Mouse (Mus musculus) heart, embryonic 12.5 days (tissue): ENCODE measurements around the gene Gls2. TPM values are rescaled to one million over a fixed set of nuclear protein-coding genes. Genes with fewer than 3 reads are reported as not detected.
"Not testable (repeated sequence)": the region's sequence is repeated elsewhere in the genome, so short reads cannot be mapped to it uniquely, and the experiment has no call there.

Experiments
- ATAC-seq: fragments of 200-750 bp; cut with Nextera tagmentation; 2 replicates; pipeline ENCODE4 v1.8.0; 2017; ENCODE audit warnings: moderate TSS enrichment, moderate library complexity; ENCODE audit not compliant: insufficient number of reproducible peaks, low FRiP score
- H3K27ac ChIP-seq: fragments of 300-500 bp; sonication (generic); 2 replicates; pipeline ENCODE4 v1.5.1; 2016; ENCODE audit warnings: mild to moderate bottlenecking, moderate library complexity; ENCODE audit not compliant: poor library complexity, severe bottlenecking
- H3K27me3 ChIP-seq: fragments of 300-500 bp; sonication (generic); replicated peaks from 2 replicates; pipeline ENCODE4 v1.6.1; 2016; ENCODE audit warnings: mild to moderate bottlenecking, moderate library complexity
- H3K36me3 ChIP-seq: fragments of 300-500 bp; sonication (generic); 2 replicates; pipeline ENCODE4 v1.6.1; 2016; ENCODE audit warnings: mild to moderate bottlenecking, moderate library complexity
- H3K4me1 ChIP-seq: fragments of 300-500 bp; sonication (generic); replicated peaks from 2 replicates; pipeline ENCODE4 v1.6.1; 2016; ENCODE audit warnings: mild to moderate bottlenecking
- H3K4me2 ChIP-seq: fragments of 300-500 bp; sonication (generic); 2 replicates; pipeline ENCODE4 v1.6.1; 2016; ENCODE audit warnings: mild to moderate bottlenecking, moderate library complexity
- H3K4me3 ChIP-seq: fragments of 300-500 bp; sonication (generic); 2 replicates; pipeline ENCODE4 v1.5.1; 2016; ENCODE audit warnings: mild to moderate bottlenecking
- H3K9ac ChIP-seq: fragments of 300-500 bp; sonication (generic); 2 replicates; pipeline ENCODE4 v1.6.1; 2016; ENCODE audit warnings: mild to moderate bottlenecking, moderate library complexity
- H3K9me3 ChIP-seq: fragments of 300-500 bp; sonication (generic); replicated peaks from 2 replicates; pipeline ENCODE4 v1.6.1; 2016; ENCODE audit warnings: mild to moderate bottlenecking, moderate library complexity
- WGBS: fragments of 180-500 bp; shearing (Covaris S2); methylation state at CpG from one replicate; pipeline ENCODE4 v1.1.7; 2016; 5-methylcytosine and 5-hydroxymethylcytosine counted together
- polyA plus RNA-seq: library from polyadenylated mRNA; unstranded; fragments of >200 nt; fragmentation: Nextera tagmentation; extraction: Ambion mirVana; gene quantifications from 2 replicates; pipeline ENCODE4 v1.2.1, GENCODE M21; 2016

The Gls2 gene
- polyA plus RNA-seq, 1 experiment from 2014 or later, result 0.47 TPM

GRCm38 (mm10) chr10:128214112-128214511 is 19.9 kb downstream of the Gls2 start:
- Histone ChIP-seq H3K4me1 (peaks cover 12% of the 10 kb centered on the region), H3K27me3 (peaks cover 11% of the 10 kb centered on the region; the same call in 1 of the 2 replicates)
- H3K9me3 ChIP-seq, ATAC-seq, H3K36me3 ChIP-seq, H3K4me2 ChIP-seq, H3K4me3 ChIP-seq, H3K27ac ChIP-seq, H3K9ac ChIP-seq: not testable (repeated sequence)
- 86% methylated on average over 4 of the region's 4 CpGs for WGBS

GRCm38 (mm10) chr10:128214981-128215380 is 20.7 kb downstream of the Gls2 start:
- WGBS, result 77% methylated on average over 5 of the region's 5 CpGs
- no peaks in the 10 kb centered on the region for H3K36me3 ChIP-seq
- no peak overlapping the region for H3K9ac ChIP-seq
- H3K4me2 ChIP-seq, result no peak overlapping the region
- peaks cover 11% of the 10 kb centered on the region; the same call in 1 of the 2 replicates for H3K27me3 ChIP-seq
- no peak overlapping the region for H3K27ac ChIP-seq
- H3K9me3 ChIP-seq, result no peaks in the 10 kb centered on the region
- peaks cover 12% of the 10 kb centered on the region for H3K4me1 ChIP-seq
- ATAC-seq, result no peak
- H3K4me3 ChIP-seq, result no peak overlapping the region

GRCm38 (mm10) chr10:128218387-128219117 is 24.3 kb downstream of the Gls2 start:
- Histone ChIP-seq H3K36me3 (no peaks in the 10 kb centered on the region), H3K9ac (no peak overlapping the region), H3K27ac (no peak overlapping the region), H3K9me3 (no peaks in the 10 kb centered on the region), H3K4me2 (no peak overlapping the region), H3K27me3 (peaks cover 11% of the 10 kb centered on the region; the same call in 1 of the 2 replicates), H3K4me1 (no peaks in the 10 kb centered on the region), H3K4me3 (no peak overlapping the region)
- ATAC-seq, result no peak
- 90% methylated on average over 18 of the region's 18 CpGs for WGBS

GRCm38 (mm10) chr10:128221533-128222286 is 27.5 kb downstream of the Gls2 start:
- WGBS, result 58% methylated on average over 16 of the region's 16 CpGs
- H3K36me3 ChIP-seq, result no peaks in the 10 kb centered on the region
- H3K4me2 ChIP-seq, result no peak overlapping the region
- H3K27me3 ChIP-seq, result no peaks in the 10 kb centered on the region; the same call in 1 of the 2 replicates
- ATAC-seq, result no peak
- no peak overlapping the region for H3K4me3 ChIP-seq
- H3K9me3 ChIP-seq, result no peaks in the 10 kb centered on the region
- no peak overlapping the region for H3K9ac ChIP-seq
- H3K4me1 ChIP-seq, result peaks cover 5% of the 10 kb centered on the region; the same call in 1 of the 2 replicates
- no peak overlapping the region for H3K27ac ChIP-seq

DNA sequence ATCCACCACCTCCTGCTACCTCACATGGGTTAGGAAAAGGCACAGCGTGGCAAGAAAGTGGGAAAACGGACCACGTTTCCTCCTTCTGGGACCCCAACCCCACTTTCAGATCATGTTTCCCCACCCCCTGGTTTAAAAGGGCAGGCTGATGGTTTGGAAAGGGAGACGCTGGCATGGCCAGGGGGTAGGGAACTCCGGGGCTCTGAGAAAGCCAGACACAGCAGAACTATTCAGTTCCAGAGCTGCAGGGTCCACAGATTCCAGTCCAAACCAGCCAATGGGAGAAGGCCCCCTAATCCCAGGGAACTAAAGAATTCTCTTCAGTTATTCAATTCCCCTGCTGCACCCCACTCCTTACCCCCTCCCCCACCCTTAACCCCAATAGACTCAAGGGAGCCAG is 30.8 kb downstream of the Gls2 start:
- H3K27me3 ChIP-seq, result no peaks in the 10 kb centered on the region; the same call in 1 of the 2 replicates
- H3K4me3 ChIP-seq, result no peak overlapping the region
- H3K36me3 ChIP-seq, result no peaks in the 10 kb centered on the region
- no peak overlapping the region for H3K27ac ChIP-seq
- H3K9ac ChIP-seq, result no peak overlapping the region
- ATAC-seq, result no peak
- WGBS, result 34% methylated on average over 5 of the region's 5 CpGs
- H3K4me2 ChIP-seq, result no peak overlapping the region
- H3K9me3 ChIP-seq, result no peaks in the 10 kb centered on the region
- H3K4me1 ChIP-seq, result peaks cover 5% of the 10 kb centered on the region; the same call in 1 of the 2 replicates

DNA sequence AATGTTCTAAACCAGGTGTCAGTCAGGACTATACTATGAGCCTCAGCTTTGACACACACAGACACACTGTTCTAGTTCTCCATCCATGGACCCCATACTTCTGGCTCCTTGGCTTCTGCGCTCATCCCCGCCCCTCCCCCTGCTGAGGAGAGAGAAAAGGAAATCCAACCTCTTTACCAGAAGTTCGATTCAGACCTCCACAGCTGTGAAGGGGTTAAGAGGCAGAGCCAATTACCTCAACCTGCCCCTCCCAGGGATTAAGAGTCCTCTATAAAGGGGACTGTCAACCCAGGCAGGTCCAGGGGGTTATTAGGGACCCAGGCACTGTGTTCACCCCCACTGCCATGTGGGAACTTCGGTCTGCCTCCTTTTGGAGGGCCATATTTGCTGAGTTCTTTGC is 31.3 kb downstream of the Gls2 start, which contains the start of gene Mip:
TSS of gene Mip (plus strand) at position 301 of the 400 bp plus-strand sequence.
- Histone ChIP-seq H3K36me3 (no peaks in the 10 kb centered on the region), H3K4me2 (no peak within 1 kb of the TSS), H3K4me1 (peaks cover 5% of the 10 kb centered on the region; the same call in 1 of the 2 replicates), H3K9ac (0 out of 2 replicates have a peak within 1 kb of the TSS, but pooled peaks have one; percentile 34), H3K9me3 (no peaks in the 10 kb centered on the region), H3K4me3 (no peak within 1 kb of the TSS), H3K27me3 (no peaks in the 10 kb centered on the region; the same call in 1 of the 2 replicates), H3K27ac (no peak within 1 kb of the TSS)
- WGBS, result 55% methylated on average over 4 of the region's 4 CpGs
- ATAC-seq, result no peak

DNA sequence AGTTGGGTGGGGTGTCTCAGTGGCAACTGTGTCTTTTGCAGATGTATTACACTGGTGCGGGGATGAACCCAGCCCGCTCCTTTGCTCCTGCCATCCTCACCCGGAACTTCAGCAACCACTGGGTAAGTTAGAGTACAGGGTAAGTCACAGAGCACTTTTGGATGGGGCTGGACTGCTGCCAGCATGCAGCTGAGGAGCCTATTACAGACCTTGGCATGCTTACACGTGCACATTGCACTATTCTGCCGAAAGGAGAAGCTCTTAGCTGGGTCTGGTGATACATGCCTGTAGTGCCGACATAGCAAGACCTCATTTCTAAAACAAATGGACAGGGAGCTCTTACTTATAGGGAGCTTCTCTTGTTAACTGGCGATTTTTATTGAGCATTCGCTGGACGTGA is 33.3 kb downstream of the Gls2 start:
- H3K4me1 ChIP-seq, result peaks cover 11% of the 10 kb centered on the region
- WGBS, result 75% methylated on average over 9 of the region's 9 CpGs
- H3K9ac ChIP-seq, result no peak overlapping the region
- H3K9me3 ChIP-seq, result no peaks in the 10 kb centered on the region
- ATAC-seq, result no peak
- no peak overlapping the region for H3K4me2 ChIP-seq
- H3K27me3 ChIP-seq, result no peaks in the 10 kb centered on the region; the same call in 1 of the 2 replicates
- no peak overlapping the region for H3K27ac ChIP-seq
- H3K4me3 ChIP-seq, result no peak overlapping the region
- H3K36me3 ChIP-seq, result no peaks in the 10 kb centered on the region

- Histone ChIP-seq H3K9ac (no peak overlapping the region), H3K9me3 (no peaks in the 10 kb centered on the region), H3K4me2 (no peak overlapping the region), H3K4me1 (peaks cover 14% of the 10 kb centered on the region), H3K36me3 (no peaks in the 10 kb centered on the region), H3K4me3 (no peak overlapping the region), H3K27me3 (no peaks in the 10 kb centered on the region; the same call in 1 of the 2 replicates), H3K27ac (no peak overlapping the region)
- 90% methylated on average over 8 of the region's 8 CpGs for WGBS
- ATAC-seq, result no peak
These were observed 33.8 kb downstream of the Gls2 start for GRCm38 (mm10) chr10:128228009-128228408.

GRCm38 (mm10) chr10:128230582-128230981 is 36.3 kb downstream of the Gls2 start:
- no peaks in the 10 kb centered on the region for H3K9me3 ChIP-seq
- H3K4me1 ChIP-seq, result peaks cover 12% of the 10 kb centered on the region
- no peak overlapping the region for H3K4me3 ChIP-seq
- peak overlapping the region; percentile 55; the same call in 1 of the 2 replicates for H3K9ac ChIP-seq
- no peak for ATAC-seq
- H3K36me3 ChIP-seq, result no peaks in the 10 kb centered on the region
- WGBS, result 80% methylated on average over 12 of the region's 12 CpGs
- H3K27ac ChIP-seq, result no peak overlapping the region
- peak overlapping the region; percentile 80; the same call in 1 of the 2 replicates for H3K4me2 ChIP-seq
- no peaks in the 10 kb centered on the region; the same call in 1 of the 2 replicates for H3K27me3 ChIP-seq

DNA sequence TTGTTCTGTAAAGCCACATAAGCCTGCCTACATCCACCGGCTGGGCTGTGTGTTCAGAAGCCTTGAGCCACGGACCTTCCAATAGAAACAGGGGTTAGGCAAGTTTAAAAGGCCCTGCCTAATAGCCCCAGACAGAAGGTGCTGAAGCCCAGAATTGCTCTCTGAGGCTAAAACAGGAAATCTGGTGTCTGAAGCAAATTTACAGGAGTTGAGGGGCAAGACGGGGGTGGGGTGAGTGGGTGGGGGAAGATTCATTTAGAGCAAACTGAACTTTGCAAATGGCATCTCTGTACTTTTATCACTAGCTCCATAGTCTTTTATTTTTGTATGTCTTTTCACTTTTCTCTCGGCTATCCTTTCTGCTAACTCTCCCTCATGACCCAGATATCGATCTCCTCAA is 36.9 kb downstream of the Gls2 start:
- peak overlapping the region; percentile 55 for H3K9ac ChIP-seq
- no peak for ATAC-seq
- no peaks in the 10 kb centered on the region for H3K36me3 ChIP-seq
- WGBS, result 22% methylated on average over 5 of the region's 5 CpGs
- no peaks in the 10 kb centered on the region; the same call in 1 of the 2 replicates for H3K27me3 ChIP-seq
- peak overlapping the region; percentile 90; the same call in 1 of the 2 replicates for H3K27ac ChIP-seq
- no peaks in the 10 kb centered on the region for H3K9me3 ChIP-seq
- H3K4me3 ChIP-seq, result peak overlapping the region; percentile 82
- H3K4me1 ChIP-seq, result peaks cover 12% of the 10 kb centered on the region
- peak overlapping the region; percentile 80 for H3K4me2 ChIP-seq
